Mouse (Mus musculus) R1 (cell line): ENCODE measurements at regions not wholly inside any gene's neighbourhood (a gene's known extent, or its start where the extent isn't known, plus 50 kb on each side); places are given as distances from the start of the nearest gene placed in this dataset.
A peak's percentile ranks its signal among the peaks of the same experiment; 100 is the strongest.

Source experiments
- DNase-seq: peaks from one replicate; pipeline ENCODE4 v3.0.0-alpha.2; 2018; ENCODE audit warnings: low read depth, low spot score

GRCm38 (mm10) chr2:74354591-74354990 is 224.6 kb downstream of the Lnpk start:
- DNase-seq = no peak

- no peak for DNase-seq
These were observed 229.4 kb downstream of the Lnpk start for GRCm38 (mm10) chr2:74349809-74350208.

GRCm38 (mm10) chr2:74306301-74306700 is 272.9 kb downstream of the Lnpk start:
- DNase-seq = no peak

GRCm38 (mm10) chr2:74300885-74301451 is 278.3 kb downstream of the Lnpk start:
- DNase-seq = no peak

- peak; percentile 70 for DNase-seq
These were observed 278.9 kb downstream of the Lnpk start for GRCm38 (mm10) chr2:74300366-74300791.

- DNase-seq = no peak
These were observed 286.6 kb downstream of the Lnpk start for GRCm38 (mm10) chr2:74292641-74293040.

GRCm38 (mm10) chr2:74291416-74292396 is 287.5 kb downstream of the Lnpk start:
- no peak for DNase-seq

GRCm38 (mm10) chr2:74285624-74286023 is 293.6 kb downstream of the Lnpk start:
- no peak for DNase-seq

GRCm38 (mm10) chr2:74264963-74265362 is 314.3 kb downstream of the Lnpk start:
- no peak for DNase-seq

GRCm38 (mm10) chr2:74257034-74257781 is 322.0 kb downstream of the Lnpk start:
- no peak for DNase-seq

- peak; percentile 5 for DNase-seq
These were observed 331.7 kb downstream of the Lnpk start for GRCm38 (mm10) chr2:74247521-74247920.

- no peak for DNase-seq
These were observed 332.6 kb downstream of the Lnpk start for GRCm38 (mm10) chr2:74246631-74247030.

GRCm38 (mm10) chr2:74244203-74244602 is 333.1 kb upstream of the Atp5g3 start:
- DNase-seq = no peak

- DNase-seq = no peak
These were observed 332.7 kb upstream of the Atp5g3 start for GRCm38 (mm10) chr2:74243801-74244200.

GRCm38 (mm10) chr2:74239586-74239985 is 328.5 kb upstream of the Atp5g3 start:
- DNase-seq = peak; percentile 6

GRCm38 (mm10) chr2:74217437-74217836 is 306.3 kb upstream of the Atp5g3 start:
- DNase-seq = no peak

- DNase-seq = no peak
These were observed 299.1 kb upstream of the Atp5g3 start for GRCm38 (mm10) chr2:74210210-74210609.

- DNase-seq = no peak
These were observed 298.3 kb upstream of the Atp5g3 start for GRCm38 (mm10) chr2:74209421-74209917.

GRCm38 (mm10) chr2:74207440-74207839 is 296.3 kb upstream of the Atp5g3 start:
- DNase-seq = no peak

- DNase-seq = no peak
These were observed 291.6 kb upstream of the Atp5g3 start for GRCm38 (mm10) chr2:74202776-74203175.

GRCm38 (mm10) chr2:74201608-74202323 is 290.6 kb upstream of the Atp5g3 start:
- DNase-seq = peak; percentile 22
